Comparison of ENCODE assay signal across 20 mouse cellular contexts in genomic region chr6:99164760-99165159, GRCm38 (mm10).
DNase-seq lines count a peak whose midpoint lies in the region; ATAC-seq and TF ChIP-seq lines count a peak whose summit lies in the region.
"Had no signal": no experiment of that assay in that cellular context is flagged by ENCODE, and none has a peak within 500 bp of the region (broad histone marks: within the 10 kb centered on the region; RNA-seq: fewer than 3 reads in every experiment).

No protein-coding gene starts in this region.

- H3K4me1 ChIP-seq in liver, embryonic 15.5 days (replicated peaks), result peaks cover 6% of the 10 kb centered on the region
- peaks cover 30 to 54% of the 10 kb centered on the region in 2 experiments for H3K4me1 ChIP-seq in CH12.LX (ENCODE audit: control insufficient read depth in 1 of 2, insufficient read depth in 2 of 2)
- H3K4me1 ChIP-seq in stomach, postnatal 0 days (replicated peaks; ENCODE audit: control insufficient read depth, insufficient read depth), result peaks cover 13% of the 10 kb centered on the region

- H3K9me3 ChIP-seq in liver, embryonic 15.5 days (replicated peaks), result no peaks in the 10 kb centered on the region
- no peaks in the 10 kb centered on the region for H3K9me3 ChIP-seq in CH12.LX (replicated peaks; ENCODE audit: low read length)
- no peaks in the 10 kb centered on the region for H3K9me3 ChIP-seq in stomach, postnatal 0 days (ENCODE audit: control insufficient read depth, low read length)
- H3K9me3 ChIP-seq: embryonic facial prominence, embryonic 12.5 days; heart, embryonic 12.5 days; hindbrain, embryonic 12.5 days had no signal

- no peaks in the 10 kb centered on the region for H3K36me3 ChIP-seq in liver, embryonic 15.5 days (replicated peaks)
- H3K36me3 ChIP-seq in CH12.LX (replicated peaks in 1 of 2; ENCODE audit: control insufficient read depth in 1 of 2, insufficient read depth in 1 of 2, low read length in 1 of 2), result peaks cover 3 to 6% of the 10 kb centered on the region in 2 experiments
- no peaks in the 10 kb centered on the region for H3K36me3 ChIP-seq in stomach, postnatal 0 days (ENCODE audit: control insufficient read depth, insufficient read depth, low read length)
- H3K36me3 ChIP-seq: embryonic facial prominence, embryonic 12.5 days; hindbrain, embryonic 12.5 days had no signal

- TF ChIP-seq EP300 in CH12.LX (IDR thresholded peaks at IDR 0.05; ENCODE audit: low read length), result no peak
- no peak for TF ChIP-seq EP300 in stomach, postnatal 0 days (optimal IDR thresholded peaks at IDR 0.05)

- H3K79me2 ChIP-seq in CH12.LX (replicated peaks; ENCODE audit: control insufficient read depth, extremely low read depth, insufficient read depth, poor library complexity, severe bottlenecking), result peaks cover 2% of the 10 kb centered on the region; the same call in 1 of the 2 replicates

- DNase-seq in liver (no peak), CH12.LX (ENCODE audit: extremely low read depth) (no peak), adipocyte (ENCODE audit: low spot score) (no peak)
- DNase-seq in CD4-positive helper T cell, adult 2 months (ENCODE audit: low read depth, low spot score), result peak; percentile 28
- DNase-seq in stomach, postnatal 0 days (ENCODE audit: low spot score), result no peak
- DNase-seq in right cerebral cortex, adult 18-20 months, result no peak
- DNase-seq: adrenal gland, postnatal 10 days; cerebellum, adult 11 months; cerebellum, adult 8-10 months; cerebellum, postnatal 14 days; embryo, embryonic 11 days; gastrocnemius, postnatal 10 days; heart, adult 2 months; heart, postnatal 4 days had no signal

- dilution Hi-C loops in CH12.LX (cut with MboI; ENCODE audit: extremely low pct_ligation_motif_present, extremely low pct_unique_long_range_greater_than_20kb, low sequenced_read_pairs), result no loop called here

- in situ Hi-C loops in CH12.LX (cut with MboI; ENCODE audit: low pct_ligation_motif_present, low pct_unique_long_range_greater_than_20kb, low sequenced_read_pairs), result no loop called here

- TF ChIP-seq POLR2A in CH12.LX (IDR thresholded peaks at IDR 0.05; ENCODE audit: low read depth, low read length), result no peak

- H3K4me2 ChIP-seq in liver, embryonic 15.5 days, result peak overlapping the region; percentile 1; the same call in 1 of the 2 replicates
- no peak overlapping the region for H3K4me2 ChIP-seq in CH12.LX (ENCODE audit: insufficient read depth, low read depth, poor library complexity, severe bottlenecking)
- no peak overlapping the region for H3K4me2 ChIP-seq in stomach, postnatal 0 days (replicated peaks; ENCODE audit: low read depth)
- H3K4me2 ChIP-seq: embryonic facial prominence, embryonic 12.5 days; heart, embryonic 12.5 days; hindbrain, embryonic 12.5 days had no signal

- no peak overlapping the region for H3K27ac ChIP-seq in liver, embryonic 15.5 days (replicated peaks)
- H3K27ac ChIP-seq in CH12.LX (ENCODE audit: insufficient read depth, low read depth), result peak overlapping the region; percentile 15
- H3K27ac ChIP-seq in stomach, postnatal 0 days (replicated peaks), result peak overlapping the region; percentile 18; the same call in 1 of the 2 replicates
- H3K27ac ChIP-seq: embryonic facial prominence, embryonic 12.5 days; heart, adult 2 months; hindbrain, embryonic 12.5 days had no signal

- no peak overlapping the region for H3K4me3 ChIP-seq in liver, embryonic 15.5 days (replicated peaks)
- H3K4me3 ChIP-seq in CH12.LX (replicated peaks in 1 of 3; ENCODE audit: low read depth in 2 of 3, low read length in 2 of 3, poor library complexity in 1 of 3), result no peak overlapping the region
- no peak overlapping the region for H3K4me3 ChIP-seq in stomach, postnatal 0 days (ENCODE audit: low read depth, low read length)
- H3K4me3 ChIP-seq: embryonic facial prominence, embryonic 12.5 days; heart, adult 2 months; heart, embryonic 12.5 days; hindbrain, embryonic 12.5 days had no signal

- H3K9ac ChIP-seq in liver, embryonic 15.5 days, result no peak overlapping the region
- H3K9ac ChIP-seq in CH12.LX (ENCODE audit: insufficient read depth, low read depth), result no peak overlapping the region
- H3K9ac ChIP-seq in stomach, postnatal 0 days (ENCODE audit: low read length), result no peak overlapping the region
- H3K9ac ChIP-seq: embryonic facial prominence, embryonic 12.5 days; heart, embryonic 12.5 days; hindbrain, embryonic 12.5 days had no signal

- WGBS in liver, embryonic 15.5 days (ENCODE audit: insufficient replicate concordance), result 64% methylated on average over 6 of the region's 6 CpGs
- WGBS in stomach, postnatal 0 days, result 77% methylated on average over 6 of the region's 6 CpGs

- TF ChIP-seq CTCF in CH12.LX (conservative IDR thresholded peaks at IDR 0.05 in 1 of 2, IDR thresholded peaks at IDR 0.05 in 1 of 2; ENCODE audit: low read depth in 2 of 2, low read length in 2 of 2), result no peak
- TF ChIP-seq CTCF in stomach, postnatal 0 days (IDR thresholded peaks at IDR 0.05; ENCODE audit: low read depth), result no peak

- no peaks in the 10 kb centered on the region for H3K27me3 ChIP-seq in liver, embryonic 15.5 days
- no peaks in the 10 kb centered on the region for H3K27me3 ChIP-seq in CH12.LX (replicated peaks)
- H3K27me3 ChIP-seq in stomach, postnatal 0 days (ENCODE audit: control insufficient read depth, insufficient read depth, low read length), result no peaks in the 10 kb centered on the region
- H3K27me3 ChIP-seq: embryonic facial prominence, embryonic 12.5 days; heart, embryonic 12.5 days; hindbrain, embryonic 12.5 days had no signal

- no peak for ATAC-seq in liver, embryonic 15.5 days (ENCODE audit: insufficient read depth)
- no peak for ATAC-seq in stomach, postnatal 0 days (ENCODE audit: low FRiP score, low TSS enrichment)
- ATAC-seq: forebrain, embryonic 16.5 days; hindbrain, embryonic 16.5 days had no signal

- TF ChIP-seq RAD21 in CH12.LX (IDR thresholded peaks at IDR 0.05; ENCODE audit: low read depth, low read length), result no peak

TF ChIP-seq in CH12.LX, 34 proteins besides CTCF, POLR2A, EP300 and RAD21:
- no peak for TF ChIP-seq IRF4 (IDR thresholded peaks at IDR 0.05; ENCODE audit: low read depth, low read length)
- no peak for TF ChIP-seq ELF1 (IDR thresholded peaks at IDR 0.05; ENCODE audit: low read depth, low read length)
- TF ChIP-seq CHD1 (IDR thresholded peaks at IDR 0.05; ENCODE audit: low read depth, low read length), result no peak
- TF ChIP-seq MAFK (IDR thresholded peaks at IDR 0.05; ENCODE audit: insufficient replicate concordance, low read length), result no peak
